Mouse (Mus musculus) C2C12 (cell line): ENCODE results near the gene Rnf145. TPM values are rescaled to one million over a fixed set of nuclear protein-coding genes. Genes with fewer than 3 reads are reported as not detected.

ENCODE experiments used
- H3K27me3 ChIP-seq: one replicate; pipeline ENCODE4 v1.6.1; 2011; ENCODE audit not compliant: control insufficient read depth, insufficient read depth, insufficient read length
- H3K36me3 ChIP-seq: one replicate; pipeline ENCODE4 v1.6.1; 2011; ENCODE audit not compliant: control insufficient read depth, insufficient read depth
- H3K4me3 ChIP-seq: one replicate; pipeline ENCODE4 v1.5.1; 2011; ENCODE audit warnings: mild to moderate bottlenecking, control low read depth; ENCODE audit not compliant: poor library complexity, insufficient read depth, severe bottlenecking
- H3K79me2 ChIP-seq: one replicate; pipeline ENCODE4 v1.6.1; 2011; ENCODE audit not compliant: control insufficient read depth, insufficient read depth
- H3K79me3 ChIP-seq: one replicate; pipeline ENCODE4 v1.6.1; 2011; ENCODE audit warnings: low read depth, control low read depth
- H3ac ChIP-seq: one replicate; pipeline ENCODE3; 2011; ENCODE audit warnings: low read depth; ENCODE audit not compliant: control insufficient read depth, insufficient read length
- CEBPB ChIP-seq: IDR thresholded peaks from one replicate; pipeline ENCODE4 v1.6.1; 2011; ENCODE audit warnings: low read depth, mild to moderate bottlenecking, control low read depth, moderate library complexity
- CTCF ChIP-seq: IDR thresholded peaks from one replicate; pipeline ENCODE4 v1.5.1; 2011; ENCODE audit not compliant: control insufficient read depth, insufficient read depth, insufficient read length
- FOSL1 ChIP-seq: IDR thresholded peaks from one replicate; pipeline ENCODE4 v1.8.0; 2011; ENCODE audit warnings: mild to moderate bottlenecking, low read length; ENCODE audit not compliant: poor library complexity, insufficient read depth, severe bottlenecking
- MAX ChIP-seq: IDR thresholded peaks from one replicate; pipeline ENCODE4 v1.6.1; 2011; ENCODE audit warnings: mild to moderate bottlenecking, control low read depth
- MYOD1 ChIP-seq: IDR thresholded peaks from one replicate; pipeline ENCODE4 v1.6.1; 2011; ENCODE audit warnings: low read depth; ENCODE audit not compliant: control insufficient read depth, insufficient read length
- MYOG ChIP-seq: IDR thresholded peaks from one replicate; pipeline ENCODE4 v1.6.1; 2011; ENCODE audit not compliant: control insufficient read depth, insufficient read length; ENCODE audit errors: extremely low read depth
- USF1 ChIP-seq: IDR thresholded peaks from one replicate; pipeline ENCODE4 v1.6.1; 2011; ENCODE audit warnings: low read depth, mild to moderate bottlenecking, control low read depth, moderate library complexity
- polyA plus RNA-seq: library from polyadenylated mRNA; unstranded; fragments of >200 nt; fragmentation: generic; extraction: Trizol; gene quantifications from one replicate; pipeline ENCODE4 v1.2.1, GENCODE M21; 2012; ENCODE audit warnings: missing spikeins

Rnf145 gene
- polyA plus RNA-seq, 1 experiment, result 68.9 TPM

GRCm38 (mm10) chr11:44512044-44513025 lies 6.4 kb upstream of the Rnf145 start:
- TF ChIP-seq MYOG (no peak), FOSL1 (no peak), CEBPB (no peak), MAX (no peak), CTCF (no peak), MYOD1 (no peak), USF1 (no peak)
- H3K79me3 ChIP-seq, result no peaks in the 10 kb centered on the region
- no peaks in the 10 kb centered on the region for H3K27me3 ChIP-seq
- H3ac ChIP-seq, result no peak overlapping the region
- H3K36me3 ChIP-seq, result no peaks in the 10 kb centered on the region
- no peaks in the 10 kb centered on the region for H3K79me2 ChIP-seq
- H3K4me3 ChIP-seq, result no peak overlapping the region

- no peaks in the 10 kb centered on the region for H3K79me2 ChIP-seq
- no peaks in the 10 kb centered on the region for H3K79me3 ChIP-seq
- H3ac ChIP-seq, result no peak overlapping the region
- TF ChIP-seq CTCF, result no peak
- no peak for TF ChIP-seq FOSL1
- TF ChIP-seq MYOG, result no peak
- no peaks in the 10 kb centered on the region for H3K36me3 ChIP-seq
- no peaks in the 10 kb centered on the region for H3K27me3 ChIP-seq
- no peak overlapping the region for H3K4me3 ChIP-seq
Measured at GRCm38 (mm10) chr11:44513026-44513422, 5.7 kb upstream of the Rnf145 start.

- H3K79me2 ChIP-seq, result peaks cover 9% of the 10 kb centered on the region
- TF ChIP-seq CTCF (no peak), USF1 (no peak), CEBPB (no peak), MYOG (no peak), MAX (no peak), MYOD1 (no peak), FOSL1 (no peak)
- no peaks in the 10 kb centered on the region for H3K36me3 ChIP-seq
- peaks cover 3% of the 10 kb centered on the region for H3K79me3 ChIP-seq
- H3ac ChIP-seq, result no peak overlapping the region
- H3K4me3 ChIP-seq, result no peak overlapping the region
- H3K27me3 ChIP-seq, result no peaks in the 10 kb centered on the region
Measured at GRCm38 (mm10) chr11:44514666-44515065, 4.1 kb upstream of the Rnf145 start.

- H3K4me3 ChIP-seq, result no peak overlapping the region
- H3ac ChIP-seq, result no peak overlapping the region
- no peaks in the 10 kb centered on the region for H3K36me3 ChIP-seq
- TF ChIP-seq MYOG, result no peak
- TF ChIP-seq CEBPB, result no peak
- no peak for TF ChIP-seq FOSL1
- no peak for TF ChIP-seq CTCF
- TF ChIP-seq USF1, result no peak
- TF ChIP-seq MYOD1, result no peak
- TF ChIP-seq MAX, result no peak
- H3K79me3 ChIP-seq, result peaks cover 16% of the 10 kb centered on the region
- H3K27me3 ChIP-seq, result no peaks in the 10 kb centered on the region
- peaks cover 26% of the 10 kb centered on the region for H3K79me2 ChIP-seq
Measured at GRCm38 (mm10) chr11:44516362-44516761, 2.4 kb upstream of the Rnf145 start.

- H3K79me2 ChIP-seq, result peaks cover 39% of the 10 kb centered on the region
Measured at GRCm38 (mm10) chr11:44517561-44518280, 1.0 kb upstream of the Rnf145 start.

More at GRCm38 (mm10) chr11:44517561-44518280, 1.0 kb upstream of the Rnf145 start:
- TF ChIP-seq USF1 (no peak), FOSL1 (no peak), CEBPB (no peak), MYOD1 (no peak), MAX (no peak), MYOG (no peak), CTCF (no peak)
- Histone ChIP-seq H3K36me3 (no peaks in the 10 kb centered on the region), H3K79me3 (peaks cover 30% of the 10 kb centered on the region), H3ac (no peak overlapping the region), H3K4me3 (peak overlapping the region; percentile 92), H3K27me3 (no peaks in the 10 kb centered on the region)
